Mouse (Mus musculus): ENCODE data around the gene Taf5l.

DNA sequence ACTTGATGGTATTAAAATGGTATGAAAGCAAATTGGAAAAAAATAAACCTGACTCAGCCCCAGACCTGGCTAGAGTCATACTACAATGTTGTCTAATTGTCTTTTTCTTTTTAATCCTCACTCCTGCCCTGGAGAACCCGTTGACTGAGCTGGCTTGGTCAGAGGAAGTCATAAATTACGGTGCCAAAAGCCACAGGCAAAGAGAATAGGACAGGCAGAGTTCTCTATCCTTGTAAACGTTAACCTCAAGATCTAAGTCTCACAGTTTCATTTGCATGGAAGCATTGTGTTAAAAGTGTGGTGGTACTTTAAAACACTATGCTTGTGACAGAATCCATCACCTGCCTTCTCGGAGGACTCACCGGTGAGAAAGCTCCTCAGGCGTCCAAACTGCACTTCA lies 13.4 kb downstream of the Taf5l start:
- TF ChIP-seq CTCF (conservative IDR thresholded peaks at IDR 0.05; ENCODE audit: insufficient read depth, insufficient read length, low read depth, low read length) (no peak), POLR2A (IDR thresholded peaks at IDR 0.05; ENCODE audit: low read depth, low read length) (no peak)
